Mouse (Mus musculus) liver, adult 2 months (tissue): ENCODE data around the gene Spon1. TPM values are rescaled to one million over a fixed set of nuclear protein-coding genes. Genes with fewer than 3 reads are reported as not detected.

Experiments used
- DNase-seq: peaks from one replicate; pipeline ENCODE4 v3.0.0-alpha.2; 2011; ENCODE audit warnings: low read depth, low spot score; ENCODE audit errors: extremely low read depth
- H3K27ac ChIP-seq: fragments of 200-500 bp; replicated peaks from 2 replicates; pipeline ENCODE4 v1.5.1; 2012; ENCODE audit warnings: low read depth, mild to moderate bottlenecking, control low read depth, inconsistent platforms, low read length; ENCODE audit not compliant: insufficient read depth
- H3K27me3 ChIP-seq: fragments of 200-500 bp; 2 replicates; pipeline ENCODE4 v1.6.1; 2012; ENCODE audit warnings: mild to moderate bottlenecking, moderate library complexity, low read length, inconsistent platforms; ENCODE audit not compliant: control insufficient read depth, insufficient read depth
- H3K36me3 ChIP-seq: fragments of 200-500 bp; 2 replicates; pipeline ENCODE4 v1.6.1; 2012; ENCODE audit warnings: low read length, inconsistent platforms; ENCODE audit not compliant: control insufficient read depth, insufficient read depth
- H3K4me1 ChIP-seq: fragments of 200-500 bp; 2 replicates; pipeline ENCODE4 v1.6.1; 2011; ENCODE audit warnings: low read length; ENCODE audit not compliant: control insufficient read depth, insufficient read depth
- H3K4me3 ChIP-seq: fragments of 200-500 bp; 2 replicates; pipeline ENCODE4 v1.5.1; 2011; ENCODE audit warnings: low read depth, mild to moderate bottlenecking, control low read depth, low read length, moderate library complexity; ENCODE audit not compliant: insufficient read depth
- H3K79me2 ChIP-seq: fragments of 200-500 bp; 2 replicates; pipeline ENCODE4 v1.6.1; 2012; ENCODE audit warnings: inconsistent platforms, mild to moderate bottlenecking, low read length, moderate library complexity; ENCODE audit not compliant: control insufficient read depth, insufficient read depth
- H3K9ac ChIP-seq: fragments of 200-500 bp; 2 replicates; pipeline ENCODE4 v1.6.1; 2012; ENCODE audit warnings: low read depth, mild to moderate bottlenecking, control low read depth, inconsistent platforms, low read length
- CTCF ChIP-seq: fragments of 200-500 bp; IDR thresholded peaks from 2 replicates; pipeline ENCODE4 v1.5.1; 2011; ENCODE audit warnings: low read depth, low read length, control low read depth
- POLR2A ChIP-seq: fragments of 200-500 bp; IDR thresholded peaks from 2 replicates; pipeline ENCODE4 v1.6.1; 2011; ENCODE audit warnings: low read length, control low read depth; ENCODE audit not compliant: insufficient read depth; ENCODE audit errors: extremely low read depth
- WGBS: fragments of 180-500 bp; shearing (Covaris S2); methylation state at CpG from one replicate; pipeline ENCODE4 v1.1.7; 2018; 5-methylcytosine and 5-hydroxymethylcytosine counted together
- polyA plus RNA-seq: library from polyadenylated mRNA; depleted of rRNA; stranded (reverse); fragments of >200 nt; gene quantifications from 2 replicates; pipeline ENCODE4 v1.2.3, GENCODE M21; 2012
- total RNA-seq: library from RNA; depleted of rRNA; stranded (reverse); fragments of >200 nt; gene quantifications from 2 replicates; pipeline ENCODE4 v1.2.3, GENCODE M21; 2014

Gene Spon1
- total and polyA plus RNA-seq, 2 experiments: 0.22 to 0.28 TPM

DNA sequence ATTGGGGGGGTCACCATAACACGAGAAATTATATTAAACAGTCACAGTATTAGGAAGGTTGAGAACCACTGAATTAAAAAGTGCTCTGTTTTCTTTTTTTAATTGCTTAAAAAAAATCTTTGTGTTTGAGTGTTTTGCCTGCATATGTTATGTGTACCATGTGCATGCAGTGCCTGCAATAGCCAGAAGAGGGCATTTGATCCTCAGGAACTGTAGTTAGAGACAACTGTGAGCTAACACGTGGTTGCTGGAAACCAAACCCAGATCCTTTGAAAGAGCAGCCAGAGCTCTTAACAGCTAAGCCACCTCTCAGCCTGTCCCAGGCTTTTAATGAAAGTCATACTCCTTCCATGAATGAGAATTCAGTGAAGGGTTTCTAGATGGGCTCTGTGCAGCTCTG, 6.3 kb downstream of the Spon1 start:
- Histone ChIP-seq H3K36me3 (no peaks in the 10 kb centered on the region), H3K27ac (no peak overlapping the region), H3K4me3 (no peak overlapping the region), H3K4me1 (peaks cover 2% of the 10 kb centered on the region), H3K27me3 (0 out of 2 replicates have a peak, but pooled peaks cover 5% of the 10 kb centered on the region), H3K9ac (no peak overlapping the region), H3K79me2 (no peaks in the 10 kb centered on the region)
- TF ChIP-seq CTCF (no peak), POLR2A (no peak)
- WGBS: 87% methylated on average over 2 of the region's 2 CpGs
- no peak for DNase-seq

DNA sequence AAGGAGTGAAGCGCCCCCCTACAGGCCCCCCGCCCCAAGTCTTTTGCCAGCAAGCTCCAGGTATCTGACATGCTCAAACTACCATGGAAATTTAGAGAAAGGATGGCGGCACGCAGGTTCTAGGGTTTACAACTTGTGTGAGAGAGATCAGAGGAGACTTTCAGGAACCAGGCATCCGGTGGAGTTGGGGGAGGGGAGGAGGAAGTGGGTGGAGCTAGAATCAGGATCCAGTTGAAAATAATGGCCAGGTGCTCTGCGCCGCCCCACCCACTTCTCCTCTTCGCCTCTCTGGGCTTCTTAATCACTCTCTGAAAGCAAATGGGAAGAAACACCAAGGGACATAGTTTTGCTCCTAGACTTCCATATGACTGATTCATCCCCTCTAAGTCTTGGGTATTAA, 7.6 kb downstream of the Spon1 start:
- Histone ChIP-seq H3K4me1 (peaks cover 3% of the 10 kb centered on the region), H3K4me3 (no peak overlapping the region), H3K9ac (no peak overlapping the region), H3K79me2 (no peaks in the 10 kb centered on the region), H3K27me3 (0 out of 2 replicates have a peak, but pooled peaks cover 5% of the 10 kb centered on the region), H3K27ac (no peak overlapping the region), H3K36me3 (no peaks in the 10 kb centered on the region)
- TF ChIP-seq CTCF (no peak), POLR2A (no peak)
- DNase-seq: no peak
- WGBS: 48% methylated on average over 8 of the region's 8 CpGs

DNA sequence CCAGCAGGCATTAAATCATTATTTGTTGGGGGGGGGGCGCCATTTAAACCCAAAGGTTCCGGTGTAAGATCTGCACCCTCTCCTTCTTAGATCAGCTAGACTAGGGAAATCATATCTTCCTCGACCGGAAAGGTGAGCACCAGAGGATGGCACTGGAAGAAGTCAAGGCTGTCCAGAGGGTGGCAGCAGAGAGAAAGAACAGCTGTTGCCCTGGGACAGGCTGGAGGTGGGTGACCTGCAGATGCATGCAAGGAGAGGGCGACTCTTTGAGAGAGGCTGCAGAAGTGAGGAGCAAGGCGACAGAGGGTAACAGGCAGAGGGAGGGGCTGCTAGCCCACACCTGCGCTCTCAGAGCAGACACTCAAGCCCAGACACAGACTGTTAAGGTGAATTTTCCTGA, 8.2 kb downstream of the Spon1 start:
- H3K27me3 ChIP-seq: 0 out of 2 replicates have a peak, but pooled peaks cover 4% of the 10 kb centered on the region
- 17% methylated on average over 7 of the region's 7 CpGs for WGBS
- H3K4me3 ChIP-seq: no peak overlapping the region
- H3K27ac ChIP-seq: no peak overlapping the region
- H3K9ac ChIP-seq: no peak overlapping the region
- peaks cover 6% of the 10 kb centered on the region for H3K4me1 ChIP-seq
- H3K36me3 ChIP-seq: no peaks in the 10 kb centered on the region
- peak; percentile 43 for DNase-seq
- H3K79me2 ChIP-seq: no peaks in the 10 kb centered on the region
- TF ChIP-seq POLR2A: no peak
- TF ChIP-seq CTCF: peak; percentile 89

DNA sequence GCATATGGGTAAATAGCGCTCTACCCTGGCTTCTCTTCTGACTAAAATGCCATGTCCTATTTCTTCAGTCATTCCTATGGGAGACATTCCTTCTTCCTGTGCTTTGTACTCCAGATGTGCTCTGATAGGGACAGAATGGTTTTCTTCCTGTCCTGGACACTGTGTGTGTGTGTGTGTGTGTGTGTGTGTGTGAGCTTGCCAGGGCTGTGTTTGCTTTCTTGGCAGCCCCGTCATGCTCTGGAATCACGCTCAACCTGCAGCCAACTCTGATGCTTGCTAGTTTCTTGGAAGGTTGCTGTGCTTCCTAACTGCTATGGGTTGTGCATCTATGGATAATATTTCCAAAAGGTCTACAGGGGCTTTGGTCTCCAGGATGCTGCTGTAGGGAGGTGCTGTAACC, 9.1 kb downstream of the Spon1 start:
- no peak overlapping the region for H3K27ac ChIP-seq
- peaks cover 6% of the 10 kb centered on the region for H3K4me1 ChIP-seq
- H3K27me3 ChIP-seq: 0 out of 2 replicates have a peak, but pooled peaks cover 3% of the 10 kb centered on the region
- no peak overlapping the region for H3K4me3 ChIP-seq
- H3K79me2 ChIP-seq: no peaks in the 10 kb centered on the region
- H3K36me3 ChIP-seq: no peaks in the 10 kb centered on the region
- H3K9ac ChIP-seq: no peak overlapping the region
- no peak for TF ChIP-seq CTCF
- TF ChIP-seq POLR2A: no peak
- peak; percentile 73 for DNase-seq
- 38% methylated on average over 3 of the region's 3 CpGs for WGBS

DNA sequence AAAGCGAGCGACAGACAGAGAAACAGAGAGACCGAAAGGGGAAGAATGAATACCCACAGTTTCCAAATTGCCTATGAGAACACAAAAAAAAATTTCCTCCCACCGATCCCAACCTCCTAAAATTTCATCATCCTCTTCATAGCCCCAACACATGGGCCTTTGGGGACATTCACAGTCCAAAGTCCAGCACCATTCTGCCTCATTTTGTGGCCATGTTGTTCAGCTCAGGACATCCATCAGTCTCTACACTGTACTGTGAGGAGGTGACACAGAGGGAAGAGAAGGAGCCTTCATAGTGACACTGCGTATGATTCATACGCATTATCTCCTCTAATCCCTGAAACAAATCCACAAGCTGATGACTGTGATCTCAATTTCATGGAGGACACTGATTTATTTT, 12.7 kb downstream of the Spon1 start:
- TF ChIP-seq POLR2A (no peak), CTCF (no peak)
- H3K36me3 ChIP-seq: no peaks in the 10 kb centered on the region
- H3K27ac ChIP-seq: no peak overlapping the region
- H3K27me3 ChIP-seq: no peaks in the 10 kb centered on the region
- no peak overlapping the region for H3K4me3 ChIP-seq
- peaks cover 6% of the 10 kb centered on the region for H3K4me1 ChIP-seq
- no peaks in the 10 kb centered on the region for H3K79me2 ChIP-seq
- 82% methylated on average over 6 of the region's 6 CpGs for WGBS
- DNase-seq: peak; percentile 62
- no peak overlapping the region for H3K9ac ChIP-seq

DNA sequence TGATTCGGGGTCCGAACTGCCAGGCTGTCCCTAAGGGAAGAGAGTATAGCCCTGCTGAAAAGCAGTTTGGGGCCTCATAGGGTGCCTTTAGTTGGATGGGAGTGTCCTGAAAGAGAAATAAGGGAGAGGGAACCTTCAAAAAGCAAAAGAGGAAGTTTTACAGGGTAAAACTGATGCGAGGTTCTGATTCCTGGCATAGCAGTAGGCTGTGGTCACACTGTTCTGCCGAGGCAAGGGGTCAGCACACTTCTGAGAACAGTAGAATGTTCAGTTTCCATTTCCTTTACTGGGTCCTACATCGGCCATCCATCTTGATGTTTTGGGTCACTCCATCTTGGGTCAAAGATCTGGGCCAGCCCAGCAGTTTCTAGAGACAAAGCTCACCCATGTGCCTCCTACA, 14.5 kb downstream of the Spon1 start:
- Histone ChIP-seq H3K9ac (no peak overlapping the region), H3K27ac (no peak overlapping the region), H3K36me3 (no peaks in the 10 kb centered on the region), H3K4me3 (no peak overlapping the region), H3K27me3 (no peaks in the 10 kb centered on the region), H3K79me2 (no peaks in the 10 kb centered on the region), H3K4me1 (peaks cover 4% of the 10 kb centered on the region)
- no peak for TF ChIP-seq CTCF
- TF ChIP-seq POLR2A: no peak
- WGBS: 89% methylated on average over 5 of the region's 5 CpGs
- DNase-seq: no peak
